Mouse (Mus musculus) embryonic facial prominence, embryonic 11.5 days (tissue): ENCODE measurements around the gene Lipt2. TPM values are rescaled to one million over a fixed set of nuclear protein-coding genes. Genes with fewer than 3 reads are reported as not detected.
A peak's percentile ranks its signal among the peaks of the same experiment; 100 is the strongest.

Source experiments
- ATAC-seq: fragments of 200-750 bp; cut with Nextera tagmentation; replicated peaks from 2 replicates; pipeline ENCODE4 v1.8.0; 2017; ENCODE audit warnings: low read depth; ENCODE audit not compliant: insufficient number of reproducible peaks, low FRiP score, low TSS enrichment
- DNase-seq: peaks from one replicate; pipeline ENCODE4 v3.0.0-alpha.2; 2015; ENCODE audit warnings: low spot score
- H3K27ac ChIP-seq: fragments of 300-500 bp; sonication (generic); replicated peaks from 2 replicates; pipeline ENCODE4 v1.5.1; 2014; ENCODE audit warnings: mild to moderate bottlenecking, low read depth, low read length, control low read depth
- H3K27me3 ChIP-seq: fragments of 300-500 bp; sonication (generic); 2 replicates; pipeline ENCODE4 v1.6.1; 2014; ENCODE audit warnings: mild to moderate bottlenecking, low read length, moderate library complexity, mixed read lengths; ENCODE audit not compliant: control insufficient read depth, insufficient read depth
- H3K36me3 ChIP-seq: fragments of 300-500 bp; sonication (generic); replicated peaks from 2 replicates; pipeline ENCODE4 v1.6.1; 2014; ENCODE audit warnings: low read depth, mild to moderate bottlenecking, low read length, moderate library complexity, mixed read lengths; ENCODE audit not compliant: control insufficient read depth, insufficient read depth
- H3K4me1 ChIP-seq: fragments of 300-500 bp; sonication (generic); 2 replicates; pipeline ENCODE4 v1.6.1; 2014; ENCODE audit warnings: low read length, mixed read lengths; ENCODE audit not compliant: control insufficient read depth, insufficient read depth
- H3K4me2 ChIP-seq: fragments of 300-500 bp; sonication (generic); 2 replicates; pipeline ENCODE4 v1.6.1; 2014; ENCODE audit warnings: low read depth, mild to moderate bottlenecking, control low read depth, low read length, moderate library complexity
- H3K4me3 ChIP-seq: fragments of 300-500 bp; sonication (generic); 2 replicates; pipeline ENCODE4 v1.5.1; 2014; ENCODE audit warnings: low read depth, low read length, control low read depth
- H3K9ac ChIP-seq: fragments of 300-500 bp; sonication (generic); replicated peaks from 2 replicates; pipeline ENCODE4 v1.6.1; 2014; ENCODE audit warnings: mild to moderate bottlenecking, control low read depth, low read length
- H3K9me3 ChIP-seq: fragments of 300-500 bp; sonication (generic); replicated peaks from 2 replicates; pipeline ENCODE4 v1.6.1; 2016; ENCODE audit warnings: mild to moderate bottlenecking, low read length, inconsistent platforms, mixed read lengths; ENCODE audit not compliant: control insufficient read depth
- WGBS: fragments of 180-500 bp; shearing (Covaris S2); extraction: QIAGEN DNeasy Blood & Tissue Kit; methylation state at CpG from one replicate; pipeline ENCODE4 v1.1.7; 2014; 5-methylcytosine and 5-hydroxymethylcytosine counted together
- polyA plus RNA-seq: library from polyadenylated mRNA; unstranded; fragments of >200 nt; fragmentation: Nextera tagmentation; extraction: Ambion mirVana; gene quantifications from 2 replicates; pipeline ENCODE4 v1.2.1, GENCODE M21; 2014

The Lipt2 gene
- polyA plus RNA-seq, 1 experiment from 2014 or later = 26.4 TPM

GRCm38 (mm10) chr7:100187601-100188000 lies 28.5 kb downstream of the Lipt2 start:
- peak; percentile 70 for DNase-seq
- no peak for ATAC-seq
- Histone ChIP-seq H3K27ac (no peak overlapping the region), H3K36me3 (no peaks in the 10 kb centered on the region), H3K27me3 (no peaks in the 10 kb centered on the region), H3K9ac (no peak overlapping the region), H3K9me3 (no peaks in the 10 kb centered on the region), H3K4me2 (no peak overlapping the region), H3K4me3 (no peak overlapping the region), H3K4me1 (no peaks in the 10 kb centered on the region)
- WGBS = 24% methylated on average over 7 of the region's 7 CpGs

DNA sequence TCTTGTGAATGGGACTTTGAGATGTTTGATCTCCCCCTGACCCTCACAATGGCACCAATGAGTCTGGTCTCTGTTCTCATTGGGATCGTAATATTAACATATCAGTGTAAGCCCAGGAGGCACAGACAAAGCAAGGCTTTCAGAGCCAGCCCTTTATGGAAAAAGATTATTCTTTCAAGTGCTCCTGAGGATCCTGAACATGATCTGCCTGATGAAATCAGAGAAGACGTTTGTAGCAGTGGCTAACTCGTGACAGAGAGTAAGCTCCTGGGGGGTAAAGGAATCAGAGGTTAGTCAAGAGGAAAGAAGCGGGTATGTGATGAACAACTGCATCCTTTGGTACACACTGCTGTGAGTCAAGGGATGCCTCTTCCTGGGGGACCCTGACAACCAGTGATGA lies 31.1 kb downstream of the Lipt2 start:
- Histone ChIP-seq H3K27me3 (no peaks in the 10 kb centered on the region), H3K4me2 (no peak overlapping the region), H3K36me3 (no peaks in the 10 kb centered on the region), H3K4me3 (no peak overlapping the region), H3K9ac (no peak overlapping the region), H3K9me3 (no peaks in the 10 kb centered on the region), H3K27ac (no peak overlapping the region), H3K4me1 (no peaks in the 10 kb centered on the region)
- DNase-seq (peak; percentile 43), ATAC-seq (no peak; the same call in 1 of the 2 replicates)
- 28% methylated on average over 4 of the region's 4 CpGs for WGBS

DNA sequence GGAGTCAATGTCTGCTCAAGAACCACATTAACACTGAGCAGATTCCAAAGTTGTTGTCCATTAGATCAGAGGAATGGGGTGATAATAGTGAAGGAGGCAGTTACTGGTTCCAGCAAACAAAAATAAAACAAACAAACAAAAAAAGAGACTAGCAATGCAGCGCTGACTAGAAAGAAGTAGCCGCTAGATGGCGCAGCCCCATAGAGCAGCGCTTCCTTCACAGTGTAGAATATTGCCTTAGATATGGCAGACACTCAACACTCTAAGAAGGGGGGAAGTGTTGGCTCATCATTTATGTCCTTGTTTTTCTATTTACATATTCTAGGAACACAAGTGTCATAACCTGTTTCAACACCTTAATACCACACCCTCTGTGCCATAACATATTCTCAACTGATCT lies 31.7 kb downstream of the Lipt2 start:
- H3K4me1 ChIP-seq = no peaks in the 10 kb centered on the region
- no peak overlapping the region for H3K4me2 ChIP-seq
- H3K36me3 ChIP-seq = no peaks in the 10 kb centered on the region
- H3K27me3 ChIP-seq = no peaks in the 10 kb centered on the region
- H3K9me3 ChIP-seq = no peaks in the 10 kb centered on the region
- no peak overlapping the region for H3K4me3 ChIP-seq
- no peak overlapping the region for H3K27ac ChIP-seq
- WGBS = 4% methylated on average over 4 of the region's 4 CpGs
- H3K9ac ChIP-seq = no peak overlapping the region
- ATAC-seq = 0 out of 2 replicates have a peak, but pooled peaks have one; percentile 52
- DNase-seq = peak; percentile 79

DNA sequence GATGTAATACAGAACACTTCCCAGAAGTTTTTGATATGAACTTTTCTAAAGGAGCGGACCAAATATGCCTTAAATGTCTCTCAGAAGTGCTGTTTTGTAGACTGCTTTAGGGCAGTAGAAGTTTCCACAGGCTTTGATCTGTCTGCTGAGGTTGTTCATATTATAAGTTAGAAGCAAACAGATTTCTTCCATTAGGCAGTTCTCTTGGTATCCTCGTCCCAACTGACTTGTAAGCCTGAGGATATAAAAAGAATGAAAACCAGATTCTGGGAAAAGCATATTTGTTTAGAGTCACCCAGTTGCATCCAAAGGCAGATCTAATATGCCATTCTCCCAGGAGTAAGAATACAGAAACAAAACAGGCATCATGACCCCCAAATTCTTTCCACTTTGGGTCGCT lies 42.1 kb downstream of the Lipt2 start:
- H3K27me3 ChIP-seq = no peaks in the 10 kb centered on the region
- H3K36me3 ChIP-seq = no peaks in the 10 kb centered on the region
- ATAC-seq = no peak
- DNase-seq = peak; percentile 59
- H3K4me1 ChIP-seq = no peaks in the 10 kb centered on the region
- no peaks in the 10 kb centered on the region for H3K9me3 ChIP-seq
- no peak overlapping the region for H3K9ac ChIP-seq
- H3K4me2 ChIP-seq = no peak overlapping the region
- no peak overlapping the region for H3K27ac ChIP-seq
- 62% methylated on average over 3 of the region's 3 CpGs for WGBS
- no peak overlapping the region for H3K4me3 ChIP-seq

DNA sequence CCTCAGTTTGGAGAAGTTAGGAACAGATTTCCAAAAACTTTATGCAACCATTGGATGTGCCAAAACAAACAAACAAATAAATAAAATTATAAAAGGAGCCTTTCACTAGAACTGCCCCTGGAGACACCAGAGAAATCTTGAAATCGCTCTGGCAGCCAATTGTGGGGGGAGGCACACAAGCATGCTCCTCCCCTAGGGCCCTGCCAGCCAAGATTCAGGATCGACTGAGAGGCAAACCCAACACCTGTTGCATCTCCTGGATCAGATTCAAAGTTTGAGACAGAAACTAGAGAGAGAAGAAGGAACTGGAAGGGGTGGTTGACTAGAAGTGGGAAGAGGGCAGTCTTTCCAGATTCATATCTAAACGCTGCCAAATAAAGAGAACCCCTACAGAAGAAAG lies 44.5 kb downstream of the Lipt2 start:
- 70% methylated on average over 3 of the region's 3 CpGs for WGBS
- H3K4me3 ChIP-seq = no peak overlapping the region
- H3K9ac ChIP-seq = no peak overlapping the region
- H3K4me2 ChIP-seq = no peak overlapping the region
- no peaks in the 10 kb centered on the region for H3K9me3 ChIP-seq
- H3K36me3 ChIP-seq = no peaks in the 10 kb centered on the region
- ATAC-seq (no peak), DNase-seq (no peak)
- H3K27me3 ChIP-seq = no peaks in the 10 kb centered on the region
- no peaks in the 10 kb centered on the region for H3K4me1 ChIP-seq
- no peak overlapping the region for H3K27ac ChIP-seq

- Histone ChIP-seq H3K4me3 (no peak overlapping the region), H3K9me3 (no peaks in the 10 kb centered on the region), H3K27ac (no peak overlapping the region), H3K27me3 (no peaks in the 10 kb centered on the region), H3K4me2 (no peak overlapping the region), H3K36me3 (no peaks in the 10 kb centered on the region), H3K4me1 (no peaks in the 10 kb centered on the region), H3K9ac (no peak overlapping the region)
- ATAC-seq (no peak), DNase-seq (peak; percentile 75)
- 37% methylated on average over 6 of the region's 6 CpGs for WGBS
These were observed 45.8 kb downstream of the Lipt2 start for GRCm38 (mm10) chr7:100204871-100205270.

GRCm38 (mm10) chr7:100206144-100206543 lies 47.1 kb downstream of the Lipt2 start:
- Histone ChIP-seq H3K36me3 (no peaks in the 10 kb centered on the region), H3K4me3 (no peak overlapping the region), H3K27ac (no peak overlapping the region), H3K27me3 (no peaks in the 10 kb centered on the region), H3K4me2 (no peak overlapping the region), H3K4me1 (no peaks in the 10 kb centered on the region), H3K9ac (no peak overlapping the region), H3K9me3 (no peaks in the 10 kb centered on the region)
- WGBS = 97% methylated on average over 2 of the region's 2 CpGs
- no peak for ATAC-seq
- DNase-seq = no peak

DNA sequence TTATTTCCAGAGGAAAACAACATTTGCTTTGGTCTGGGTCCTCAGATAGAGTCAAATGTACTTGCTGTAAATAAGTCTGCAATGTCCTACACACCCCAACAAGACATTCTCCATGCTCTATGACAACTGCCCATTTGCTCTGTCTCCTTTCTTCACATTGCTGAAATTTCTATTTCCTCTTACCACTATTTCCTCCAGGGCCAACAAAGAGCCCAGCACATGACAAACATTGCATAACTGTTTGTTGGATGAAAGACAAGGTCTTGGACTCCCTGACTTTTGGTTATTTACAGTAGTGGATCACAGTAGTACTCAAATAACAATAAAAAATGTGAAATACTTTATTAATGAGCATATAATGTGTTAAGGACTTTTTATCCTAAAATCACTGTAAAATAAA lies 48.8 kb downstream of the Lipt2 start:
- Histone ChIP-seq H3K36me3 (no peaks in the 10 kb centered on the region), H3K9ac (no peak overlapping the region), H3K4me3 (no peak overlapping the region), H3K27me3 (no peaks in the 10 kb centered on the region), H3K4me2 (no peak overlapping the region), H3K27ac (no peak overlapping the region), H3K9me3 (no peaks in the 10 kb centered on the region), H3K4me1 (no peaks in the 10 kb centered on the region)
- ATAC-seq (no peak), DNase-seq (no peak)
